ENCODE assay signal across 8 mouse cellular contexts in the genomic region with DNA sequence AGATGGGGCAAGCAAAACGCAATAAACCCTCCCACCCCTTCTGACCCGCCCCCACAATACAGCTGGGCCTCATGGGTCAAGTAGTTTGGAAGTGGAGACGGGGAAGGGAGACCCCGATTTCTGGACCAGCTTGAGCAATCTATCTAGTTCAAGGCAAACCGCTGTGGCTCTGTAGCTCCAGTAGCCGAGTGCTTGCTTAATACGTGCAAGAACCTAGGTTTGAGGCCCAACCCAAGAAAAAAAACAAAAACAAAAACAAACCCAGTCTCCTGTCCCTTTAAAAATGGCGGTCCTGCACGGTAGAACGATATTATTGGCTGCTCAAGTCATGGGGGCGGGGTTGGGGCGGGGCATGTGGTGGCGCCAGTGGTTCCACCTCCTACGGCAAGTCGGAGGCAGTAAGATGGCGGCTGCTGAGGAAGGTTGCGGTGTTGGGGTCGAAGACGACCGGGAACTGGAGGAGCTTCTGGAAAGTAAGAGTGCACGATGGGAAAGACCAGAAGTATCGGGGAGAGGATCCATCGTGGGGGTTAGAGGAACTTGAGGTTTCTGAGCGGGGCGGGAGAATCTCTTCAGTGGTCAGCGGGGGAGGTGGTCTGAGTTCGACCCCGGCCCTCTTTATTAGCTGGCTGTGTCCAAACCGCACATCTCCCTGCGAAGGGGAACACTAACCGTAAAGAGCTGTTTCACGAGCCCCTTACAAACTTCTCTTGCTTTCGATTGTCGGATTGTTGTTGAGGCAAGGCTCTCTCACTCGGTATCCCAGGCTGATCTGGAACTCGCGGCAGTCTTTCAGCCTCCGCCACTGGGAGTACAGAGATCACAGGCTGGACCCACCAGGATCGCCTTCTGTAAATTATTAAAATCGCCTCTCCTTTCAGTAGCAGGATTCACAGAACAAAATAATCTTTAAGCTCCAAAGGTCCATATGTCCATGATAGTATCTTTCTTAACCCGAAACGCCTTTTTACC. TPM values are rescaled to one million over a fixed set of nuclear protein-coding genes. Genes with fewer than 3 reads are reported as not detected.
DNase-seq lines count a peak whose midpoint lies in the region; ATAC-seq lines count a peak whose summit lies in the region.

A gene (plus strand): TSS at position 380 of the 972 bp plus-strand sequence.

- H3K4me3 ChIP-seq in hindbrain, embryonic 12.5 days = peak within 1 kb of the TSS; percentile 81

- peaks cover 49% of the 10 kb centered on the region for H3K36me3 ChIP-seq in hindbrain, embryonic 12.5 days

- peak within 1 kb of the TSS; percentile 85 for H3K9ac ChIP-seq in hindbrain, embryonic 12.5 days

- H3K4me1 ChIP-seq in hindbrain, embryonic 12.5 days = peaks cover 9% of the 10 kb centered on the region

- peak; percentile 97 for ATAC-seq in hindbrain, embryonic 12.5 days (ENCODE audit: low FRiP score)

- no peaks in the 10 kb centered on the region for H3K27me3 ChIP-seq in hindbrain, embryonic 12.5 days

- peak within 1 kb of the TSS; percentile 66 for H3K4me2 ChIP-seq in hindbrain, embryonic 12.5 days (replicated peaks)

- H3K9me3 ChIP-seq in hindbrain, embryonic 12.5 days (replicated peaks) = no peaks in the 10 kb centered on the region

- peak; percentile 75 for DNase-seq in T-cell, adult 2 months (ENCODE audit: low spot score)
- peak; percentile 86 for DNase-seq in cerebellum, postnatal 14 days
- DNase-seq in frontal cortex, postnatal 14 days (ENCODE audit: low spot score in 2 of 2) = peak; percentile 45 to 56
- peak; percentile 71 to 81 for DNase-seq in layer of hippocampus, postnatal 14 days (ENCODE audit: low spot score in 2 of 2)
- peak; percentile 83 for DNase-seq in lung, postnatal 10 days
- DNase-seq in ovary, postnatal 36 days (ENCODE audit: low spot score) = peak; percentile 72
- DNase-seq in thymus, postnatal 14 days = peak; percentile 80

- 0 out of 2 replicates have a peak within 1 kb of the TSS, but pooled peaks have one; percentile 19 for H3K27ac ChIP-seq in hindbrain, embryonic 12.5 days

- WGBS in hindbrain, embryonic 12.5 days = 2% methylated on average over 42 of the region's 42 CpGs

RNA-seq across cellular contexts. Expression of the gene that starts here (rescaled TPM):
- polyA plus RNA-seq in hindbrain, embryonic 12.5 days (2016; fragmentation: Nextera tagmentation; extraction: Ambion mirVana) = 178 and 183 TPM in 2 replicates
- total RNA-seq in layer of hippocampus, postnatal 14 days (2021) = 100 to 1,000 TPM in 1 of 2 experiments, 10 to 100 TPM in 1; 98.8 to 110 TPM

Comparison
In these comparisons a context has a peak if more than half of its experiments do, and no peak if none do; other contexts are left out.
1. Peak in every context shown above with its lines: DNase-seq, ATAC-seq, H3K4me3 ChIP-seq and H3K27ac ChIP-seq.